Mouse (Mus musculus): ENCODE data around the gene Phf7. TPM values are rescaled to one million over a fixed set of nuclear protein-coding genes. Genes with fewer than 3 reads are reported as not detected.

Gene Phf7
- polyA plus RNA-seq, 1 experiment from 2014 or later: 9.5 TPM

- WGBS: 61% methylated on average over 8 of the region's 8 CpGs
These were observed 37.2 kb downstream of the Phf7 start for GRCm38 (mm10) chr14:31213868-31214267.

GRCm38 (mm10) chr14:31212499-31212898 lies 38.6 kb downstream of the Phf7 start:
- Histone ChIP-seq H3K4me2 (replicated peaks; ENCODE audit: low read depth) (no peak overlapping the region), H3K27me3 (ENCODE audit: control insufficient read depth, insufficient read depth, low read length) (no peaks in the 10 kb centered on the region), H3K36me3 (ENCODE audit: control insufficient read depth, insufficient read depth, low read length) (no peaks in the 10 kb centered on the region), H3K27ac (replicated peaks) (no peak overlapping the region), H3K4me1 (replicated peaks; ENCODE audit: control insufficient read depth, insufficient read depth) (no peaks in the 10 kb centered on the region), H3K9ac (ENCODE audit: low read length) (no peak overlapping the region), H3K4me3 (ENCODE audit: low read depth, low read length) (no peak overlapping the region), H3K9me3 (ENCODE audit: control insufficient read depth, low read length) (no peaks in the 10 kb centered on the region)
- ATAC-seq (ENCODE audit: low FRiP score, low TSS enrichment) (no peak), DNase-seq (ENCODE audit: low spot score) (no peak)
- 42% methylated on average over 3 of the region's 3 CpGs for WGBS
- TF ChIP-seq CTCF (IDR thresholded peaks at IDR 0.05; ENCODE audit: low read depth) (no peak), EP300 (optimal IDR thresholded peaks at IDR 0.05) (no peak)

More at GRCm38 (mm10) chr14:31213868-31214267, 37.2 kb downstream of the Phf7 start:
- Histone ChIP-seq H3K4me3 (ENCODE audit: low read depth, low read length) (no peak overlapping the region), H3K9ac (ENCODE audit: low read length) (no peak overlapping the region), H3K9me3 (ENCODE audit: control insufficient read depth, low read length) (no peaks in the 10 kb centered on the region), H3K4me2 (replicated peaks; ENCODE audit: low read depth) (no peak overlapping the region), H3K36me3 (ENCODE audit: control insufficient read depth, insufficient read depth, low read length) (no peaks in the 10 kb centered on the region), H3K27me3 (ENCODE audit: control insufficient read depth, insufficient read depth, low read length) (no peaks in the 10 kb centered on the region), H3K27ac (replicated peaks) (no peak overlapping the region), H3K4me1 (replicated peaks; ENCODE audit: control insufficient read depth, insufficient read depth) (no peaks in the 10 kb centered on the region)
- ATAC-seq (ENCODE audit: low FRiP score, low TSS enrichment) (no peak), DNase-seq (ENCODE audit: low spot score) (no peak)
- TF ChIP-seq EP300 (optimal IDR thresholded peaks at IDR 0.05) (no peak), CTCF (IDR thresholded peaks at IDR 0.05; ENCODE audit: low read depth) (no peak)

GRCm38 (mm10) chr14:31211854-31212253 lies 39.3 kb downstream of the Phf7 start:
- Histone ChIP-seq H3K4me2 (replicated peaks; ENCODE audit: low read depth) (no peak overlapping the region), H3K9ac (ENCODE audit: low read length) (no peak overlapping the region), H3K36me3 (ENCODE audit: control insufficient read depth, insufficient read depth, low read length) (no peaks in the 10 kb centered on the region), H3K27me3 (ENCODE audit: control insufficient read depth, insufficient read depth, low read length) (no peaks in the 10 kb centered on the region), H3K27ac (replicated peaks) (no peak overlapping the region), H3K4me3 (ENCODE audit: low read depth, low read length) (no peak overlapping the region), H3K9me3 (ENCODE audit: control insufficient read depth, low read length) (no peaks in the 10 kb centered on the region), H3K4me1 (replicated peaks; ENCODE audit: control insufficient read depth, insufficient read depth) (no peaks in the 10 kb centered on the region)
- TF ChIP-seq EP300 (optimal IDR thresholded peaks at IDR 0.05) (no peak), CTCF (IDR thresholded peaks at IDR 0.05; ENCODE audit: low read depth) (no peak)
- no peak for ATAC-seq (ENCODE audit: low FRiP score, low TSS enrichment)
- DNase-seq (ENCODE audit: low spot score): no peak
- 90% methylated on average over 6 of the region's 6 CpGs for WGBS

DNA sequence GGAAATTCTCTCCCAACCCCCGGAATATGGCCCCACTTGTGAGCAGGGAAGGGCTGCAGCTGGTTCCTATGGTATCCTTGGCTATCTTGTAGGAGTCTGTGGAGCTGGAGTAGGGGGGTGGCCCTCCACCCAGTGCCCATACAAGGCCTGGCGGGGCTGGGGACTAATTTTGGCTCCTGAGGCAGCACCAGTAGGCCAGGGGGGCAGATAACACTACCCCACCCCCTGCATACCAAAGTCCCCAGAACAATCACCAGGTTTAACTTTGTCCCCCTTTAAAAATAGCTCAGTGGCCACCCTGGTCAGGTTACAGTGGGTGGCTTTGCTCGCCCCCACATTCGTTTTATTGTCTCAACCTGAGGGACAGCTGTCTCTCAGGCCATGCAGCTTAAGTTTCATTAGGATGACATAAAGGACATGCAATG lies 42.0 kb downstream of the Phf7 start:
- no peaks in the 10 kb centered on the region for H3K9me3 ChIP-seq (ENCODE audit: control insufficient read depth, low read length)
- no peak overlapping the region for H3K4me2 ChIP-seq (replicated peaks; ENCODE audit: low read depth)
- no peak overlapping the region for H3K4me3 ChIP-seq (ENCODE audit: low read depth, low read length)
- H3K9ac ChIP-seq (ENCODE audit: low read length): no peak overlapping the region
- no peaks in the 10 kb centered on the region; the same call in 1 of the 2 replicates for H3K4me1 ChIP-seq (replicated peaks; ENCODE audit: control insufficient read depth, insufficient read depth)
- DNase-seq (ENCODE audit: low spot score) (no peak), ATAC-seq (ENCODE audit: low FRiP score, low TSS enrichment) (no peak)
- H3K27me3 ChIP-seq (ENCODE audit: control insufficient read depth, insufficient read depth, low read length): no peaks in the 10 kb centered on the region
- H3K36me3 ChIP-seq (ENCODE audit: control insufficient read depth, insufficient read depth, low read length): no peaks in the 10 kb centered on the region; the same call in 1 of the 2 replicates
- H3K27ac ChIP-seq (replicated peaks): no peak overlapping the region
- TF ChIP-seq CTCF (IDR thresholded peaks at IDR 0.05; ENCODE audit: low read depth) (no peak), EP300 (optimal IDR thresholded peaks at IDR 0.05) (no peak)
- 77% methylated on average over 4 of the region's 4 CpGs for WGBS

- TF ChIP-seq EP300 (optimal IDR thresholded peaks at IDR 0.05) (no peak), CTCF (IDR thresholded peaks at IDR 0.05; ENCODE audit: low read depth) (no peak)
These were observed 43.0 kb downstream of the Phf7 start, which contains the start of gene Tnnc1 for GRCm38 (mm10) chr14:31208084-31208483. TSS of gene Tnnc1 (plus strand) at chr14:31208312.

GRCm38 (mm10) chr14:31207070-31207830 lies 43.9 kb downstream of the Phf7 start:
- peak overlapping the region; percentile 75 for H3K4me2 ChIP-seq (replicated peaks; ENCODE audit: low read depth)
- no peaks in the 10 kb centered on the region for H3K9me3 ChIP-seq (ENCODE audit: control insufficient read depth, low read length)
- H3K4me3 ChIP-seq (ENCODE audit: low read depth, low read length): peak overlapping the region; percentile 78
- no peaks in the 10 kb centered on the region for H3K27me3 ChIP-seq (ENCODE audit: control insufficient read depth, insufficient read depth, low read length)
- ATAC-seq (ENCODE audit: low FRiP score, low TSS enrichment) (0 out of 2 replicates have a peak, but pooled peaks have one; percentile 7), DNase-seq (ENCODE audit: low spot score) (no peak)
- WGBS: 75% methylated on average over 13 of the region's 13 CpGs
- no peaks in the 10 kb centered on the region; the same call in 1 of the 2 replicates for H3K4me1 ChIP-seq (replicated peaks; ENCODE audit: control insufficient read depth, insufficient read depth)
- H3K9ac ChIP-seq (ENCODE audit: low read length): peak overlapping the region; percentile 94
- TF ChIP-seq EP300 (optimal IDR thresholded peaks at IDR 0.05) (no peak), CTCF (IDR thresholded peaks at IDR 0.05; ENCODE audit: low read depth) (no peak)
- peak overlapping the region; percentile 92 for H3K27ac ChIP-seq (replicated peaks)
- H3K36me3 ChIP-seq (ENCODE audit: control insufficient read depth, insufficient read depth, low read length): peaks cover 15% of the 10 kb centered on the region

More at GRCm38 (mm10) chr14:31208084-31208483, 43.0 kb downstream of the Phf7 start, which contains the start of gene Tnnc1:
- DNase-seq (ENCODE audit: low spot score): no peak
- Histone ChIP-seq H3K4me2 (replicated peaks; ENCODE audit: low read depth) (no peak within 1 kb of the TSS), H3K9me3 (ENCODE audit: control insufficient read depth, low read length) (no peaks in the 10 kb centered on the region), H3K4me1 (replicated peaks; ENCODE audit: control insufficient read depth, insufficient read depth) (no peaks in the 10 kb centered on the region; the same call in 1 of the 2 replicates), H3K9ac (ENCODE audit: low read length) (no peak within 1 kb of the TSS), H3K36me3 (ENCODE audit: control insufficient read depth, insufficient read depth, low read length) (peaks cover 9% of the 10 kb centered on the region; the same call in 1 of the 2 replicates), H3K27ac (replicated peaks) (no peak within 1 kb of the TSS), H3K4me3 (ENCODE audit: low read depth, low read length) (no peak within 1 kb of the TSS), H3K27me3 (ENCODE audit: control insufficient read depth, insufficient read depth, low read length) (no peaks in the 10 kb centered on the region)
- ATAC-seq (ENCODE audit: low FRiP score, low TSS enrichment): no peak
- WGBS: 60% methylated on average over 2 of the region's 2 CpGs
